Mouse (Mus musculus): ENCODE data around the gene Trex2.

DNA sequence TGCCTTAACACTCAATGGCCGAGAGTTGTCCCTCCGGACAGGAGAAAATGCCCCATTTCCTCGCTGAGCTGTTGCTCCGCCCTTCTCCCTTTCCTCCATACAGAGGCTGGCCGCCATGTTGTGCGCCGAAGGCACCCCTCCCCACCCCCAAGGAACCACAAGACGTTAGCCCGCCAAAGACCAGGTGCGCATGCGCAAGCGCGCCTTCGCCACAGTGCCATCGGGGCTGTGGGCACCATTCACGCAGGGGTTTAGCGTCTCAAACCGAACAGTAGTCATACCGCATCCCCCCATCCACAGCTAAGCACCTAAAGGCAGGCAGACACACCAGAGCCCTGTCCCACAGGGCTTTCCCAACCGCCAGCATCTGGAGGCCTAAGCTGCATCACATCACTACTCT, 34.2 kb downstream of the Trex2 start:
- TF ChIP-seq CTCF (IDR thresholded peaks at IDR 0.05; ENCODE audit: low read depth, low read length) (no peak), POLR2A (IDR thresholded peaks at IDR 0.05; ENCODE audit: extremely low read depth, insufficient read depth, low read length) (no peak)

All from liver, adult 2 months (tissue).